Mouse (Mus musculus) lung, postnatal 0 days (tissue): ENCODE measurements at regions not wholly inside any gene's neighbourhood (a gene's known extent, or its start where the extent isn't known, plus 50 kb on each side); places are given as distances from the start of the nearest gene placed in this dataset.

Experiments used
- CTCF ChIP-seq: IDR thresholded peaks from 2 replicates; pipeline ENCODE4 v1.5.1; 2016; ENCODE audit warnings: antibody characterized with exemption, mild to moderate bottlenecking
- EP300 ChIP-seq: IDR thresholded peaks from 2 replicates; pipeline ENCODE4 v1.6.1; 2016; ENCODE audit warnings: antibody characterized with exemption, mild to moderate bottlenecking, control low read depth

GRCm38 (mm10) chr16:70045547-70045946, 182.0 kb upstream of the Speer2 start:
- TF ChIP-seq CTCF (no peak), EP300 (no peak)
